Mouse (Mus musculus): ENCODE data around the gene Pgap1. TPM values are rescaled to one million over a fixed set of nuclear protein-coding genes. Genes with fewer than 3 reads are reported as not detected.

The Pgap1 gene
- 8.0 and 11.9 TPM in 2 replicates for polyA plus RNA-seq (2016; fragmentation: Nextera tagmentation; extraction: Ambion mirVana)

DNA sequence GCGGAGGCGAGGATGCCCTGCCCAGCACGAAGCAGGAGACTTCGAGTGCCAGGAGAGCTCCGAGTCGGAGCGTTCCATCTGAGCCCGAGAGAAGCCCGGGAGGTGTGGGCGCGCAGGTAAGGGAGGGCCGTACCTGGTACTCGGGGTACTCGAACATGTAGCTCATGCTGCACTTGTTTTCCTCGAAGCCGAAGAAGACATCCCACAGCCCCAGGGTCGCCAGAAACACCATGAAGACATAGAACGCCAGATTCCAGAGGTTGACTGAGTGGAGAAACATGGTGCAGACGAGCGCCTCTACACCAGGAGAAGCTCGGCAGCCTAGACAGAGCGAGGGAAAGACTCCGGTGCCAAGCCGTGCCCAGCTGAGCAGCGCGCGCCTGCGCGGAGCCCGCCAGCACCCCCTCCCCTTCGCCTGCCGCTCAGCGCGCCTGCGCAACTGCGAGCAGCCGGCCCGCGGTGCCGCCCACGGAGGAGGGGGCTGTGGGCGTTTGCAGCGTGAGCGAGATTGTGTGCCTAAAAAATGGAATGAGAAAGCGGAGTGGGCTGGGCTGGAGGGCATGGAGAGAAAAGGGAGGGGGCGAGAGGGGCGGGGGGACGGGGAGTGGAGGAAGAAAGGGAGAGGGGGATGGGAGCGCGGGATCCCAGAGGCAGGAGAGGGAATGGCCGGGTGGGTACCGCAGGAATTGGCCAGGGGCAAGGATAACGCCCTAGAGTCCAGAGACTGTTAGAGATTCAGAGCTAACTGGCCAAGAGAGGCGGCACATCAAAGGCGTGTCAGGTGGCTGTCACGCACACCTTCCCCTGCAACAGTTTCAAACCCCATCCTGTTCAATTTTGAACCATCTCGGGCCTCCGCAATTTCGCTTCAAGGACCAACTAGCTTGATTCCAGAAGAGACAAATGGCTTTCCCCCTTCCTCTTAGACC is at the start of gene Pgap1:
TSS of gene Pgap1 (minus strand) at position 384 of the 929 bp plus-strand sequence.
- Histone ChIP-seq H3K27me3 (ENCODE audit: low read depth, poor library complexity, severe bottlenecking) (0 out of 2 replicates have a peak, but pooled peaks cover 5% of the 10 kb centered on the region), H3K36me3 (no peaks in the 10 kb centered on the region), H3K27ac (replicated peaks) (peak within 1 kb of the TSS; percentile 89), H3K4me1 (peaks cover 21% of the 10 kb centered on the region), H3K9me3 (replicated peaks) (no peaks in the 10 kb centered on the region), H3K4me3 (peak within 1 kb of the TSS; percentile 82)
- peak; percentile 93 for DNase-seq (ENCODE audit: low spot score)
- under 1% methylated on average over 58 of the region's 59 CpGs for WGBS

- H3K36me3 ChIP-seq = no peaks in the 10 kb centered on the region
- no peak for DNase-seq (ENCODE audit: low spot score)
- 57% methylated on average over 1 of the region's 1 CpGs for WGBS
- H3K27me3 ChIP-seq (ENCODE audit: low read depth, poor library complexity, severe bottlenecking) = no peaks in the 10 kb centered on the region
- no peak overlapping the region for H3K27ac ChIP-seq (replicated peaks)
- H3K4me3 ChIP-seq = no peak overlapping the region
- no peaks in the 10 kb centered on the region for H3K9me3 ChIP-seq (replicated peaks)
- H3K4me1 ChIP-seq = 0 out of 2 replicates have a peak, but pooled peaks cover 5% of the 10 kb centered on the region
These were observed 49.5 kb upstream of the Pgap1 start for GRCm38 (mm10) chr1:54606936-54607335.

GRCm38 (mm10) chr1:54601692-54602091 is 44.2 kb upstream of the Pgap1 start:
- H3K9me3 ChIP-seq (replicated peaks) = no peaks in the 10 kb centered on the region
- H3K27ac ChIP-seq (replicated peaks) = no peak overlapping the region
- H3K4me1 ChIP-seq = no peaks in the 10 kb centered on the region
- H3K36me3 ChIP-seq = no peaks in the 10 kb centered on the region
- H3K27me3 ChIP-seq (ENCODE audit: low read depth, poor library complexity, severe bottlenecking) = no peaks in the 10 kb centered on the region
- 96% methylated on average over 9 of the region's 9 CpGs for WGBS
- DNase-seq (ENCODE audit: low spot score) = no peak
- H3K4me3 ChIP-seq = no peak overlapping the region

DNA sequence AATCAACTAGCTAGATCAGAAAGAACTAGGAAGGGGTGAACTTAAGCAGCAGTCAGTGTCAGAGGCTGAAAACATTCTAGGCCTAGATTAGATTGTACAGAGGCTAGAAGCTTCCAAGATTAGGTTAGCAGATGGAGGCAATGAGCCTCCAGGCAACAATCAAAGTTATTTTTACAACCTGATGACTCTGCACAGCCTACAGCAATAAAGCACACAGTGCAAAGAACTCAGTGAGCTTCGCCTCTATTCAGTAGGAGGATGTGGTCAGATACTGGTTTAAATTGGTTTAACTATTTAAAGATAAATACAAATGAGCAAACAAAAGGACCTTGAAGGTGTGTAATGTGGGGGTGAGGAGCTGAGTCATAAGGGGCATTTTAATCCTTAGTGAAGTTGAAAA is 42.8 kb upstream of the Pgap1 start:
- WGBS = 90% methylated on average over 1 of the region's 1 CpGs
- DNase-seq (ENCODE audit: low spot score) = no peak

GRCm38 (mm10) chr1:54597594-54598217 is 40.2 kb upstream of the Pgap1 start:
- Histone ChIP-seq H3K36me3 (no peaks in the 10 kb centered on the region), H3K27ac (replicated peaks) (no peak overlapping the region), H3K9me3 (replicated peaks) (no peaks in the 10 kb centered on the region), H3K27me3 (ENCODE audit: low read depth, poor library complexity, severe bottlenecking) (no peaks in the 10 kb centered on the region), H3K4me1 (no peaks in the 10 kb centered on the region), H3K4me3 (no peak overlapping the region)
- WGBS = 90% methylated on average over 4 of the region's 4 CpGs
- DNase-seq (ENCODE audit: low spot score) = no peak

More for the DNA sequence above, 42.8 kb upstream of the Pgap1 start:
- H3K27ac ChIP-seq (replicated peaks) = no peak overlapping the region
- H3K9me3 ChIP-seq (replicated peaks) = no peaks in the 10 kb centered on the region
- H3K4me1 ChIP-seq = no peaks in the 10 kb centered on the region
- H3K4me3 ChIP-seq = no peak overlapping the region
- H3K27me3 ChIP-seq (ENCODE audit: low read depth, poor library complexity, severe bottlenecking) = no peaks in the 10 kb centered on the region
- H3K36me3 ChIP-seq = no peaks in the 10 kb centered on the region

GRCm38 (mm10) chr1:54596151-54596550 is 38.7 kb upstream of the Pgap1 start:
- WGBS = 89% methylated on average over 2 of the region's 2 CpGs
- Histone ChIP-seq H3K36me3 (no peaks in the 10 kb centered on the region), H3K4me3 (no peak overlapping the region), H3K27me3 (ENCODE audit: low read depth, poor library complexity, severe bottlenecking) (no peaks in the 10 kb centered on the region), H3K27ac (replicated peaks) (no peak overlapping the region), H3K4me1 (no peaks in the 10 kb centered on the region), H3K9me3 (replicated peaks) (no peaks in the 10 kb centered on the region)
- DNase-seq (ENCODE audit: low spot score) = no peak

DNA sequence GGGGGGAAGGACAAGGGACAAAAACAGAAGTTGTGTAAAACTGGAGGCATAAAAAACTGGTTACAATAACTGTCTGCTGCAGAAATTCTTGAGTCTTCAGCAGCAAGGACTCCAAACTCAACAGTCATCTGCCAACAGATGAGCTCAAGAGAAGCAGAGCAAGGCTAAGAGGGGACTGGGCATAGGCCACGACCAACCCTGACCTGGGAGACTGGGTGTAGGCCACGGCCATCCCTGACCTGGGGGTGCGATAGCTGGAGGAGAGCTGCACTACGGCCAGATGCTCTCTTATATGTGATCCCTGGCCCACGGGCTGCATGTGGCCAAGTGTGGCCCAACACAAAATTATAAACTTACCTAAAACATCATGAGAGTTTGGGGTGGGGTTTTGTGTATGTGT is 29.6 kb upstream of the Pgap1 start:
- no peak for DNase-seq (ENCODE audit: low spot score)
- H3K36me3 ChIP-seq = no peaks in the 10 kb centered on the region
- H3K4me3 ChIP-seq = no peak overlapping the region
- no peak overlapping the region for H3K27ac ChIP-seq (replicated peaks)
- 84% methylated on average over 5 of the region's 5 CpGs for WGBS
- H3K4me1 ChIP-seq = peaks cover 17% of the 10 kb centered on the region
- H3K27me3 ChIP-seq (ENCODE audit: low read depth, poor library complexity, severe bottlenecking) = no peaks in the 10 kb centered on the region
- H3K9me3 ChIP-seq (replicated peaks) = no peaks in the 10 kb centered on the region

DNA sequence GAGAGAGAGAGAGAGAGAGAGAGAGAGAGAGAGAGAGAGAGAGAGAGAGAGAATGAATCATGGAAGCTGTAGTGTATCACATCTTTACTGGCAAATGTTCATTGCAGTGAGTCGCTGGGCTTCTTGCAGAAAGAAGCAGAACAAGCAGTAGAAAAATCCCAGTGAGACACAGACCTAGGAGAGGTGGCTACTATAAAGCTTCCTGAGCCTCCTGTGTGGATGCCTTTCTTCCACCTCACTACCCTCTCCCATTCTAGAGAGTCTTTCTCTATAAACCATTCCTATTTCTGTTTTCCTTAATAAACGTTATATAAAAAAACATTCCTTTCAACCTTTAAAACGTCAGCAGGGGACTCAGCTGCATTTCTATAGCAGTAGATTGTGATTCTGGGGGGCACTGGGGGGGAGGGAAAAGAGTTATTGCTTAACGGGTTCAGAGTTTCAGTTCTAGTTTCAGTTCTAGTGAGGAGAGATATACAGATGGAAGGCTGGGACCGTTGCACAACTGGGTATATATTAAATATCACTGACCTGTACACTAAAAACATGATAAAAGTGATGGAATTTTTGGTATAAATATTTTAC is 28.6 kb upstream of the Pgap1 start:
- 58% methylated on average over 5 of the region's 5 CpGs for WGBS
- no peak overlapping the region for H3K4me3 ChIP-seq
- H3K9me3 ChIP-seq (replicated peaks) = no peaks in the 10 kb centered on the region
- no peak for DNase-seq (ENCODE audit: low spot score)
- H3K4me1 ChIP-seq = peaks cover 17% of the 10 kb centered on the region
- H3K27me3 ChIP-seq (ENCODE audit: low read depth, poor library complexity, severe bottlenecking) = no peaks in the 10 kb centered on the region
- H3K36me3 ChIP-seq = no peaks in the 10 kb centered on the region
- peak overlapping the region; percentile 61; the same call in 1 of the 2 replicates for H3K27ac ChIP-seq (replicated peaks)

- WGBS = 20% methylated on average over 9 of the region's 9 CpGs
- H3K4me3 ChIP-seq = no peak overlapping the region
- H3K4me1 ChIP-seq = peaks cover 17% of the 10 kb centered on the region
- peak overlapping the region; percentile 61; the same call in 1 of the 2 replicates for H3K27ac ChIP-seq (replicated peaks)
- H3K9me3 ChIP-seq (replicated peaks) = no peaks in the 10 kb centered on the region
- H3K36me3 ChIP-seq = no peaks in the 10 kb centered on the region
- DNase-seq (ENCODE audit: low spot score) = no peak
- no peaks in the 10 kb centered on the region for H3K27me3 ChIP-seq (ENCODE audit: low read depth, poor library complexity, severe bottlenecking)
These were observed 27.9 kb upstream of the Pgap1 start for GRCm38 (mm10) chr1:54585278-54585846.

DNA sequence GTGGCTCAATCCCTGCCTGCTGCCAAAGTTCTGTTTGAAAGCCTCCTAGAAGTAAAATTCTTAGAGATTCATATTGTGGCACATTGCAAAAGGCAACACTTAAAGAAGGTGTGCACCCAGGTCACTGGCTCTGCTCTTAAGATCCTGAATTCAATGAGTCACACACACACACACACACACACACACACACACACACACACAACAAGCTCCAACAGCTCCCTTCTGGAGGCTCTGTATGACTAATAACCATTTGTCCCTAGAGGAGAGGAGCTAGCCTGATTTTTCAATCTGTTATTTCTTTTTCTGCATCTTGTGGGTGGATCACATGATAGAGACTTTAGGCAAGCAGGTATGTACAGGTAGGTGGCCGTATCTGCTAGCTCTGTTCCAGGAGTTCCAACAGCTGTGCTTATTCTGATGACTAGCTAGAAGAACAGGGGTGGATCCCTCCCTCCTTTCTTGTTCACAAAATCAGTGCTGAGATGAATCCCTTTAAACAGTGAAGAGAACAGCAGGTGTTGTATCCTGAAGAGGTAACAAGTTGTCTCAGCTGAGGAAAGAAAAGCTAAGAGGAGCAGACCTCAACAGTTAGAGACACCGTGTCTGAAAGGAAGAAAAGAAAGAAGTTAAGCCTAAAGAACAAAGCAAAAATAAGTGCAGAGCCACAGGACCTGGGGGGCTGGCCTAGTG is 27.2 kb upstream of the Pgap1 start:
- no peak overlapping the region for H3K4me3 ChIP-seq
- no peaks in the 10 kb centered on the region for H3K36me3 ChIP-seq
- H3K4me1 ChIP-seq = peaks cover 17% of the 10 kb centered on the region
- H3K27ac ChIP-seq (replicated peaks) = 0 out of 2 replicates have a peak overlapping the region, but pooled peaks have one; percentile 61
- H3K9me3 ChIP-seq (replicated peaks) = no peaks in the 10 kb centered on the region
- DNase-seq (ENCODE audit: low spot score) = no peak
- WGBS = 51% methylated on average over 2 of the region's 2 CpGs
- H3K27me3 ChIP-seq (ENCODE audit: low read depth, poor library complexity, severe bottlenecking) = no peaks in the 10 kb centered on the region

- peak overlapping the region; percentile 27 for H3K4me3 ChIP-seq
These were observed 21.1 kb upstream of the Pgap1 start for GRCm38 (mm10) chr1:54578358-54579184.

More at GRCm38 (mm10) chr1:54578358-54579184, 21.1 kb upstream of the Pgap1 start:
- H3K27me3 ChIP-seq (ENCODE audit: low read depth, poor library complexity, severe bottlenecking) = no peaks in the 10 kb centered on the region
- H3K36me3 ChIP-seq = no peaks in the 10 kb centered on the region
- no peaks in the 10 kb centered on the region for H3K9me3 ChIP-seq (replicated peaks)
- H3K4me1 ChIP-seq = peaks cover 17% of the 10 kb centered on the region
- 31% methylated on average over 8 of the region's 8 CpGs for WGBS
- H3K27ac ChIP-seq (replicated peaks) = peak overlapping the region; percentile 57
- no peak for DNase-seq (ENCODE audit: low spot score)
